Mouse (Mus musculus): ENCODE results near the gene Cdk19. TPM values are rescaled to one million over a fixed set of nuclear protein-coding genes. Genes with fewer than 3 reads are reported as not detected.
A peak's percentile ranks its signal among the peaks of the same experiment; 100 is the strongest.

The Cdk19 gene
- total RNA-seq, 2 experiments from 2014 or later = 50.2 to 54.1 TPM

- intact Hi-C loops (cut with DNase I) = loop anchor here (5.0 kb wide), 1 partner anchor 180 kb away; no protein-coding TSS in a partner anchor
- DNase-seq (ENCODE audit: low spot score in 2 of 2) = no peak
These were observed 8.1 kb downstream of the Cdk19 start for GRCm38 (mm10) chr10:40347461-40347954.

GRCm38 (mm10) chr10:40348566-40349536, 9.5 kb downstream of the Cdk19 start:
- DNase-seq (ENCODE audit: low spot score in 2 of 2) = peak; percentile 96 to 97
- intact Hi-C loops (cut with DNase I) = loop anchor here (1.0 to 5.0 kb wide), 2 partner anchors 47 to 178 kb away; partner anchors contain the start of gene Amd1

- intact Hi-C loops (cut with DNase I) = loop anchor here (1.0 to 5.0 kb wide), 3 partner anchors 47 to 178 kb away; partner anchors contain the start of gene Amd1
- peak in 1 of 2 experiments; percentile 64 for DNase-seq (ENCODE audit: low spot score in 2 of 2)
These were observed 10.3 kb downstream of the Cdk19 start for GRCm38 (mm10) chr10:40349631-40350177.

- intact Hi-C loops (cut with DNase I) = loop anchor here (1.0 kb wide), 1 partner anchor 91 kb away; no protein-coding TSS in a partner anchor
- DNase-seq (ENCODE audit: low spot score in 2 of 2) = no peak
These were observed 11.0 kb downstream of the Cdk19 start for GRCm38 (mm10) chr10:40350245-40350932.

- intact Hi-C loops (cut with DNase I) = no loop called here
- no peak for DNase-seq (ENCODE audit: low spot score in 2 of 2)
These were observed 11.8 kb downstream of the Cdk19 start for GRCm38 (mm10) chr10:40351156-40351555.

GRCm38 (mm10) chr10:40354081-40354480, 14.7 kb downstream of the Cdk19 start:
- intact Hi-C loops (cut with DNase I) = no loop called here
- DNase-seq (ENCODE audit: low spot score in 2 of 2) = no peak

GRCm38 (mm10) chr10:40354556-40354955, 15.2 kb downstream of the Cdk19 start:
- intact Hi-C loops (cut with DNase I) = no loop called here
- DNase-seq (ENCODE audit: low spot score in 2 of 2) = no peak

- intact Hi-C loops (cut with DNase I) = no loop called here
- no peak for DNase-seq (ENCODE audit: low spot score in 2 of 2)
These were observed 18.8 kb downstream of the Cdk19 start for GRCm38 (mm10) chr10:40358166-40358565.

- intact Hi-C loops (cut with DNase I) = no loop called here
- DNase-seq (ENCODE audit: low spot score in 2 of 2) = no peak
These were observed 19.8 kb downstream of the Cdk19 start for GRCm38 (mm10) chr10:40359131-40359530.

GRCm38 (mm10) chr10:40363004-40363403, 23.6 kb downstream of the Cdk19 start:
- DNase-seq (ENCODE audit: low spot score in 2 of 2) = no peak
- intact Hi-C loops (cut with DNase I) = no loop called here

- intact Hi-C loops (cut with DNase I) = no loop called here
- no peak for DNase-seq (ENCODE audit: low spot score in 2 of 2)
These were observed 25.4 kb downstream of the Cdk19 start for GRCm38 (mm10) chr10:40364642-40365361.

- intact Hi-C loops (cut with DNase I) = no loop called here
- DNase-seq (ENCODE audit: low spot score in 2 of 2) = no peak
These were observed 26.6 kb downstream of the Cdk19 start for GRCm38 (mm10) chr10:40365991-40366390.

GRCm38 (mm10) chr10:40368516-40368915, 29.2 kb downstream of the Cdk19 start:
- intact Hi-C loops (cut with DNase I) = no loop called here

GRCm38 (mm10) chr10:40370156-40370555, 30.8 kb downstream of the Cdk19 start:
- DNase-seq (ENCODE audit: low spot score in 2 of 2) = no peak
- intact Hi-C loops (cut with DNase I) = loop anchor here (5.0 kb wide), 3 partner anchors 47 to 152 kb away; no protein-coding TSS in a partner anchor

More at GRCm38 (mm10) chr10:40368516-40368915, 29.2 kb downstream of the Cdk19 start:
- no peak for DNase-seq (ENCODE audit: low spot score in 2 of 2)

- no peak for DNase-seq (ENCODE audit: low spot score in 2 of 2)
- intact Hi-C loops (cut with DNase I) = loop anchor here (5.0 kb wide), 3 partner anchors 46 to 151 kb away; no protein-coding TSS in a partner anchor
These were observed 32.0 kb downstream of the Cdk19 start for GRCm38 (mm10) chr10:40371184-40371913.

GRCm38 (mm10) chr10:40371914-40372675, 32.7 kb downstream of the Cdk19 start:
- intact Hi-C loops (cut with DNase I) = loop anchor here (5.0 kb wide), 3 partner anchors 45 to 150 kb away; no protein-coding TSS in a partner anchor

GRCm38 (mm10) chr10:40373749-40374148, 34.4 kb downstream of the Cdk19 start:
- DNase-seq (ENCODE audit: low spot score in 2 of 2) = no peak
- intact Hi-C loops (cut with DNase I) = loop anchor here (5.0 kb wide), 3 partner anchors 44 to 149 kb away; no protein-coding TSS in a partner anchor

More at GRCm38 (mm10) chr10:40371914-40372675, 32.7 kb downstream of the Cdk19 start:
- DNase-seq (ENCODE audit: low spot score in 2 of 2) = peak in 1 of 2 experiments; percentile 36

All from left cerebral cortex, postnatal 36 days (tissue).